Mouse (Mus musculus) heart, adult 8-10 months (tissue): Measurements from ENCODE around the gene Ate1. TPM values are rescaled to one million over a fixed set of nuclear protein-coding genes. Genes with fewer than 3 reads are reported as not detected.
"Not testable (repeated sequence)": the region's sequence is repeated elsewhere in the genome, so short reads cannot be mapped to it uniquely, and the experiment has no call there.

Experiments
- DNase-seq: peaks from one replicate; pipeline ENCODE4 v3.0.0; 2022; ENCODE audit warnings: low spot score
- total RNA-seq, 4 experiments: library from RNA; stranded (reverse); gene quantifications; 2 replicates each; pipeline ENCODE4 v1.2.4; 2022

Ate1 gene
- total RNA-seq, 4 experiments from 2014 or later: 31.2 to 46.0 (median 36.4) TPM

DNA sequence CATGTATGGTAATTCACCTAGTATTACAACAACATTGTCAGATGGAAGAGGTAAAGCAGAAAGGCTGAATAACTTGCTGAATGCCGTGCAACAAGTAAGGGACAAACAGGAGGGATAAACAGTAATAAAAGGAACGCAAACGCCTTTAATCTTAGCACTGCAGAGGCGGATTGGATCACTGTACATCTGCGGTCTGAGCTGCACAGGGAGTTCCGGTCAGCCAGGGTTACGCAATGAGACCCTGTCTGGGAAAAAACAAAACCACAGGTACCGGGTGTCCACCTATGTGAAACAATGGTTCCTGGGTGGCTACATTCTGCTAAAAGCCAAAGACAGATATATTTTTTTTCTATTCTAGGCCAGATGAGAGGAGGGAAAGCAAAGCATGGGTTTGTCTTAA is 3.3 kb upstream of the Ate1 start:
- no peak for DNase-seq

DNA sequence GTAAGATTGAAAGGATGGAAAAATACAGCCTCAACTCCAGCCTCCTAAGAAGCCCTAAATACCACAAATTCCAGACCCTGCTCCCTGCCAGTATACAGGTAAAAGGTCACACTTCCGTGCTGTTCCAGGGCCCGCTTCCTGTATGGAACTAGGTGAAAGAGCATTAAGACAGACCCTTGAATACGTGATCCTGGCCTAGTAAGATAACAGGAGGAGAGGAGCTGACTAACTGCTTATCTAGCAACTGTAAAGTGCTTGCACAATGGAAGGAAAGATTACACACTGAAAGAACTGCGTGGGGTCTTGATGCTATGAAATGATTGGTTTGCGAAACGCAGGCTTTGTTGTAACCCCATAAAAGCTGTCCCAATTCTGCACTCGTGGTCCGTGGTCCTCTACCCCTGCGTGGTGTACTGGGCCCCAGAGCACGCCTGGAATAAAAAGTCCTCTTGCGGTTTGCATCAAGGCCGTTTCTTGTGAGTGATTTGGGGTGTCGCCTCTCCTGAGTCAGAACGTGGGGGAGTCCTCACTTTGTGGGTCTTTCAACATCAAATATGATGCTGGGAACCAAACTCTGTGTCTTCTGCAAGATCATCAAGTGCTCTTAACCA is 748 bp upstream of the Ate1 start:
- DNase-seq: no peak

DNA sequence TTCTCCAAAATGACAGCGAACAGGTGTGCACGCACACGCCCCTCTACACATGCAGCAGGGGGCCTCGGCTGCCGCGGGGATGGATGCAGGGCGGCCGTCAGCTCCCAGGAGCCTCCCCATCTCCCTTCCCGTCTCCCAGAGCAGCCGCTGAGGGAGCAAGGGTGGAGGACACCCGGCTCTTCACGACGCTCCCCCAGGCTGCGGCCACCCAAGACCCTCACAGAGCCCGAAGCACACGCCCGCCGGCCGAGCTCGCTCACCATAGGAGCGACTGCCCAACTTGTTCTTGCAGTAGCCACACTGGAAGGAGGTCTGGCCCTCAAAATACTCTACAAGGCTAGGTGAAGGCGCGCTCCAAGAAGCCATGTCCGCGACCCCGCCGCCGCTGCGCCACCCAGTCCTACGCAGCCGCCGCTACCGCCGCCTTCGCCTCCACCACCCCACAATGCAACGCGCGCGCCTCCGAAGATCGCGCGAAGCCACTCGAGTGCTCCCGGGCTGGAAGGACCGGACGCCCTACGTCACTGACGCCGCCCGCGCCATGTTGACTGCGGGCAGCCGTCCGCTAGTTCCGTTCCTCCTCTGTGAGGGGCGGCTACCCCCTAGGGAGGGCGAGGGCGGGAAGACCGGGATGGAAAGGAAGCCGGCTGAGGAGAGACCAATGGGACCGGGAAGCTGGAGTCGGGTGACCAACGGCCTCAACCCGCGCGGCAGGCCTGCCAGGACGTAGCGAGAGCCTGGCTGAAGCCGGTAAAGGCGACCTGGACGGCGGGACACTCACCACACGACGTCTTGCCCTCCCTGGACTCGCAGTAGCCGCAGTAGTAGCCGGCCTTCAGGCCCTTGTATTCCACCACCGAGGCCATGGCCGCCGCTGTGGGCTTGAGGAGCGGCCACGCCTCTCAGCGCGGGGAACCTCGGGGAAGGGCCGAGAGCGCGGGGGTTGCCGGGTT is 797 bp downstream of the Ate1 start:
- DNase-seq: peak; percentile 96

DNA sequence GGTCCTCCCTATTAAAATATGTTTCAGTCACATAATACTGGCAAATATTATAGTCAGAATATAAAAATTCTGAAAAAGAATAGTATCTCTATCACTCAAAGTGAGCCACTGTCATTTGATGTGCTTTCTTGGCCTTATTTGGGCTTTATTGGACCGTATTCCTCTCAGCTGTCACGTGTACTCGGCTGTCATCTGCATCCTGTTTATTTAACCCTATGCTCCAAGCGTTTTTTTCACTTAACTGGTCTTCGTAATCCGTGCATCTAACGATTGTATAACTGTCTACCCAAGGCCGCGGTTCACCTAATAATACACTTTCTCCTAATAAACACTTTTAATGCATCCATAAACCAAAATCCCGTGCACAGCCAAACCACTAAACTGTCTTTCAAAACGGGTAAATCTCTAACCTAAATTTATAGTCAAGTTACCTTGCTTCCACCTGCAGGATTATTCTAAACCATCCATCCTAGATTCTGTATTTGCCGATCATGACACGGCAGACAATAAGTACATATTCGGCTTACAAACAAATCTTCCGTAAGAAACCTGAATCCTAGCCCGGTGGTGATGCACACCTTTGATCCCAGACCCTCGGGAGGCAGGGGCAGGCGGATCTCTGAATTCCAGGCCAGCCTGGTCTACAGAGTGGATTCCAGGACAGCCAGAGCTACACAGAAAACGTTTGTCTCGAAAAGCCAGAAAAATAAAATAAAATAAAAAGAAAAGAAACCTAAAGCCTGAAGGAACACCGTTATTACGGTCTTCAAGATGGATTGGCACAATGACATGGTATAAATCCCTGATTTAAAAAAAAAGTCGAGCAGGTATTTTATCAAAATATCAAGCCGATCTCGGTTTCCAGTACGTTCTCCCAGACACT is 1.7 kb downstream of the Ate1 start:
- peak; percentile 32 for DNase-seq

DNA sequence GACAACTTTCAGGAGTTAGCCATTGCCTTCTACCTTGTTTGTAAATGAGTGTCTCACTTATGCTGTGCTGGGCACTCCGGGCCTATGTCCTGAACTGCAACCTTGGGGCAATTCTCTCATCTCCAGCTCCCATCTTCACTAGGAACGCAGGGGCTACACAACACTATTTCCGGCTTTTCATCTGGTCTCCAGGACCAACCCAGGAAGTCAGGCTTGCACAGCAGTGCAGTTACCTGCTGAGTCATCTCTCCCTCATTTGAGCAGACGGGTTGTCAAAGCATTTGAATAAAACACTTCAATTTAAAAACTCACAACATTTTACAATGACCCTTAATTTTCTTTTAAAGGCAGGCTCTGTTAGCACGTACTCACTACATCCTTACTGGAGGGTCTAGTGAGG is 9.9 kb downstream of the Ate1 start:
- DNase-seq: no peak

DNA sequence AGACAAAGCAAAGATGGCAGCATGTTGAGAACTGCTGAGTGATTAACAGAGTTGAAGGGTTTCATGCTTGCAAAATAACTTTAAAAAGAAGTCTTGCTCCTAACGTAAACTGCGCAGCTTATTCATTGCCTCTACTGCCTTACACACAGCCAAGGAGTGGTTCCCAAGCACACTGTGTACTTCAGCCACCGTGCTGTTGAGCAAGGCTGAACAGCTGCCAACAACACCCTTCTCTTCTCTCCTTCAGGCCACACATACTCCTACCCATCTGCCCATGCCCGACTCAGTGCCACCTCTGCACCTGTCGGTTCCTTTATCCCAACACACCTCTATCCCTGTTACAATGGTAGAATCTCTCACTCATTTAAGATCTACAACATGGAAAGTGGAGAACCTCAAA is 17.2 kb downstream of the Ate1 start:
- DNase-seq: no peak

DNA sequence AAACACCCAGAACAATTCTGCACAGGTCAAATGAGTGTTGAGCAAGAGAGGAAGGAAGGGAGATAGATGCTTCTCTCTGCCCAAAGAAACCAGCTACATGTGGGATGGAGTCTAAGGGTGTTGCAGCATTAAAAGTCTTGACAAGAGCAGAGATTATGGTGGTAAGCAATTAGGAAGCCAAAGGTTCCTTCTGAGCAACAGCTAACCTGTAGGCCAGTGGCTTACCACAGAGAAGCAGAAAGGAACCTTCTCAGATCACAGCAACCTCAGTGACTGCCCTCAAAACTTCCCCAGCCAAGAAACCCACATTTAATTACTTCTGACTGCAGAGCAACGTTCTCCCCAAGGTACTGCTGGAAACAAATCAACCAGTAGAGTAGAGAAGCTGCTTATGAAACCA is 18.7 kb downstream of the Ate1 start:
- DNase-seq: no peak

DNA sequence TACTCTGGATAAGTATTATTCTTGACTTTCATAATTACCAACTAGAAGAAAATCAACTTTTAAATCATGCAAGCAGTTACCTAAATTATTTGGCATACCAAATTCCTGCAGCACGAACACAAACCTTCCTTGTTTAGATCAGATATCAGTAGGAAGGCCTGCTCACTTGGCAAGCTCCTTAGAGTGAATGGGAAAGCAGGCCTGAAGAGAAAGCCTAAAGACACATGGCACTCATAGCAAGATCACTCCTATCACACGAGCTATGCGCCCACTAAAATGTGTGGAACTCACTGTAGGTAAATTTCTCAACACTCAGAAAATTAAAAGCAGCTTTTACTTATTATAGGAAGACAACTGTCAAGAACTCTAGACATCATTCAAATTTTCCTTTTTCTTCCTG is 26.8 kb downstream of the Ate1 start:
- DNase-seq: no peak

DNA sequence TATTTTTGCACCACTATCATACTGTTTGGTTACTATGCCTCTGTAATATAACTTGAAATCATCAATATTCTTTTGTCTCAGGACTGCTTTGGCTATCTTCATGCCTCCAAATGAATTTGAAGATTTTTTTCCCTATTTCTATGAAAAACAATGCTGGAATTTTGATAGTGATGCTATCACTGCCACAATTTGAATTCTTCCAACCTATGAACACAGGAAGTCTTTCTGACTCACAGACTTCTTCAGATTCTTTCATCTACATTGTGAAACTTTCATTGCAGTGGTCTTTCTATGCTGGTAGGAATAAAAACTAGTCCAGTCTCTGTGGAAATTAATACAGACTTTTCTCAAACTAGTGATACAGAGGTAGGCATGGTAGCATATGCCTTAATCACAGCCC is 28.1 kb downstream of the Ate1 start:
- no peak for DNase-seq

DNA sequence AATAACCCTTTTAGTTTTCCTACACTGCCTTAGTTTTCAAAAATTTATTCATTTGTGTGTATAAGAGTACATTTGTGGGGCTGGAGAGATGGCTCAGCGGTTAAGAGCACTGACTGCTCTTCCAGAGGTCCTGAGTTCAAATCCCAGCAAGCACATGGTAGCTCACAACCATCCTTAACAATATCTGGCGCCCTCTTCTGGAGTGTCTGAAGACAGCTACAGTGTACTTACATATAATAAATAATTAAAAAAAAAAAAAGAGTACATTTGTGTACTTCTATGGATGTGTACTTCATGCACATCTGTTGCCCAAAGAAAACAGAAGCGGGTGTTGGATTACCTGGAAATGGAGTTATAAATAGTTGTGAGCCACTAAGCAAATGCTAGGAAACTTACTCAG is 41.2 kb downstream of the Ate1 start:
- DNase-seq: not testable (repeated sequence)

DNA sequence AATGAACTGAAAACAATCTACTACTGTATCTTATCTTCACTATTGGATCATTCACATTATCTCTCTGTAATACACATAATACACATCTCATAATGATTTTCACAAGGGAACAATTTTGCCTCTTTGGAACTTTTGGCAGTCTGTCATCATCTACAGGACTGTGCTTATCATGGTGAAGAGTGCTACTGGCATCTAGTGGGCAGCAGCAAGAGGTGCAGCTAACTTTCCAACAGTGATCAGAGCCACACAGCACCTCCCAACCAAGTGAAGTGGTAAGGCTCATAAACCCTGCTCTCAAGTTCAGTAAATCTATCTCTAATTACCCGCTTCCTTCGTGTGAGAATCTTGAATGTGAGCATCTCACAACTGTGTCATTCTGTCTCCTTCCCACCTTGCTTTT is 44.2 kb downstream of the Ate1 start:
- peak; percentile 27 for DNase-seq

DNA sequence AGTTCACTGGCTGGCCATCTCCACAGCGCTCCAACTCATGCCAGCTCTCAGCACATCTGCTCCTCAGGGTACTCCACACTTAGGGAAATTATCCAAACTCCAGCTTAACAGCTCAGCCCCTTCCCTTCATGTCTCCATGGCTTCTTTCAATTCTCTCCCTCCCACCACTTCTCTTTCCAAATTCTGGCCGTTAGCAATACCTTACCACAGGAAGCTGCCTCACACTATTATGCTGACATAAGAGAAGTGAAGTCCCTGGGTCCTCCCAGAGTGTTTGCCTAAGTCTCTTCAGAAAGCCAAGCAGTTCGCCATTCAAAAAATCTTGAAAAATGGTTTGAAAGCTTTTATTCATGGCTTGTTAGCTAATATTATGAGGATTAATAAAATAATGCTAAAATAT is 46.3 kb downstream of the Ate1 start:
- no peak for DNase-seq

DNA sequence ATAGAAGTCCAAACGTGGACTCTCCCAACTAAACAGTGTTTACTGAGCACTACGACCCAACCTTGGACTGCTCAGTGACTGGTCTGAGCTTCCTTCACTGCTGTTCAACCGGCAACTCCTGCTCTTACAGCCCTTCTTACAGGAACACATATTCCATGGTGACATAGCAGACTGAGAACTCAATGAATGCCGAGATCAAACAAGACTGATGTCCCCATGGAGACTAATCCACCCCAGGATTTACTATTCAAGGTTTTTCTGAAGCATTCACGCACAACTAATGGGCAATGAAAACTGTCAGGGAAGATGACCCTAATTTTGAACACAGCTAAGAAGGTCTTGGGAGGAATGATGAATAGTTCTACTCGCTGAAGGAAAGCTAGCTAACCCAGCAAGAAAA is 47.5 kb downstream of the Ate1 start:
- no peak for DNase-seq

DNA sequence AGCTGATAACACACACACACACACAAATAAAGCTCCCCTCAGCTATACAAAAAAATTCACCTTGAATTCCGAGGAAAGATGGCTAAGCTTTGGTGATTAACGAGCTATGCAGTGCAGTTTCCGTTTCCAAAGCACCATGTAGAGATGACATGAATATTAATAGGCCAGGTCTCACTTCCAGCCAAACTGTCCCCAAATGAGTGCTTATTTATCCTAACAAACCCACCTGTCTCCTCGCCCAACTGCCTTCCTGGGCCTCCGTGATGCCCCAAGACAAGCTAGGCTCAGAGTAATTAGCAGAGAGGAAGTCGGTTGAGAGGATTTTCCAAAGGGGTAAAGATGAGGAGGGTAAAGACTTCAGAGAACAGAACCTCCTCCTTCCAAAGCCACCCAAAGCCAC is 49.1 kb downstream of the Ate1 start:
- no peak for DNase-seq

DNA sequence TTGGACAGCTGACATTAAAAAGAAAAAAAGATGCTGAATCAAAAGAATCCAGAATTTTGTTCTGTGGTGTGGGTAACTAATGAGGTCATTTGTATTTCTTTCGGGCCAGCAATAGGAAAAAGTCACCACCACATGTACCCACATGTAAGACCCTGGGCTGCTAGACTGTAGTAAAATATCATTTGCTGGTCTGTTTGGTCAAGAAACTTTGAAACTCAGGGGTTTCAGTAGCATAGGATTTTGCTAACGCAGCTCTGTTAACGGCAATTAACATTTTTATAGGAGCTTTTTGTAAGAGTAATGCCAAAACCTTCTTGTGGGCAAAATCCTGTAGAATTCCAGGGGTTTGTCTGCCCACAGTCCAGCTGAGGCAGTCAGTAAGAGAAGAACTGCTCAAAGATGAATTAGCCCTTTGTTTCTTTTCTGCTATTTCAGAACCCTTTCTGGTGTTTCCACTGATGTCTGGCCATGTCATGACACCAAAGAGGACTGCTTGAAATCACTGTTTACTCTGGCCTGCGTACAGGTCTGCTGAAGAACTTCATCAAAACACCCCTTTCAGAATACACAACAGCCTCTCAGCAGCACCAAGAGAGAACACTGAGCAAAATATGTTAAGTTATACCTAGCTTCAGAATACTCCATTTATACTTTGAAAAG is 64.5 kb downstream of the Ate1 start:
- DNase-seq: peak; percentile 9

DNA sequence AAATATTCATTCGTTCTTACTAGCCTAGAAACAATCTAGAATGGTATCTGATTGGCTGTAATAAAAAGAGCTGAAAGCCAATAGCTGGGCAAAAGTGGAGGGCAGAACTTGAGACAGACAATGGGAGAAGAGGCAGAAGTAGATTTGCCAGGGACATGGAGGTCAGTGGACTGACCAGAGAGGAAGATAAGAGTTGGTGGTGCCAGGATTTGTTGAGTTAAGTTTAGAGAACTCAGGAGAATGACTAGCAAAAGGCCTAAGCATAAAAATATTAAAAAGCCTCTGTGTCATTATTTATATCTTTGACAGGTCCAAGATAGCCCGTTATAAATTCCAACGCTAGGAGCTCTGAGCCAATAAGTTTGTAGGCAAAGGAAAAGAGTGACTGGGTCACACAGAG is 65.9 kb downstream of the Ate1 start:
- DNase-seq: no peak

DNA sequence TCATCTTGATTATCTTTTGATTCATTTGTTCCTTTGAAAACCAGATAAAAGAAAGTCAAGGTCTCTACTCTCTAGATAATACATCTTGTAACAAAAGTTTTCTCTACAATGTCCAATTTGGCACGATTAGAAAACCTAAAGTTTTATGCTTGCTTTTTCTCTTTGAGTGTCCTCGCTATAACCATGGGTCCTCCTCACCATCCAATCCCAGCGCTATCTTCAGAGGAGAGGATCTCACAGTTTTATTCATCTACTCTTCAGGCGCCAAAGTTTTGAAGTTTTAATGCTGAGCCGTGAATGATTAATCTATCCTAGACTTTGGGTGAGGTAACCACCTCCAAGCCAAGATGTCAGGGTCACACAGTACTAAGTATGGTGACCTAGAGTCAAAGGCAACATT is 84.4 kb downstream of the Ate1 start:
- DNase-seq: no peak

DNA sequence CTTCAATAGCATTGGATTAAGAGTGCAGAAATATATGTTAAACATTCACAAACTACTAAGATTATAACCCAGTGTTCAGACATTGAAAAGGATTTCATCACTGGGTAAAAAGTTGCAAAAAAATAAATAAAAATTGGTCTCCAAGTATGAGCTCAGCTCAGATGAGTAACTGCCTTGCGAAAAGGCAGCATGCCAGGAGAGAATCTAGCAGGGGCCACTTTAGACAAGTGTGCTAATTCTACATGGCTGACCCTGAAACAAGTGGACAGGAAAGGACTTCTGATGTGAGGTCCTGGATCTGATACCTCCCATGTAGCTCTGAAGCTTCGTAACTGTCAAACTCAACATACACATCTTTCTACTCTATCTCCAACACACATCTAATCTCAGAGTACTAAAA is 88.0 kb downstream of the Ate1 start:
- DNase-seq: peak; percentile 15

DNA sequence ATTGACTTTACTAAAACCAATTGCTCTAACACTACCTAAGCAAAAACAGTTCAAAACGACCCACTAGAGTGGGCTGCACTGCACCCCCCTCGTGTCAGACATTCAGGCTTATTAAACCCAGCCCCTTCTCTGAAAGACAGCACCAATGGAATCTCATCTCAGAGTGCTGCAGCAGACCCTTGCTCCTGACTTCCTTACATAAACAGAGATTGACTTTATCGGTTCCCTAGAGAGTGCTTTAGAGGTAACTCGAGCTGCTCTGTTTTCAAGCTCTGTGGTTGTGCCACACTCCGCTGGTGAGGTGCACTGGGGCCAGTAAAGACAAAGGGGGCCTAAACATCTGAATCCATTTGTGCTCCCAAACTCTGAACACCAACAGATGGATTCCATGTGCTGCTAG is 93.6 kb downstream of the Ate1 start:
- no peak for DNase-seq

DNA sequence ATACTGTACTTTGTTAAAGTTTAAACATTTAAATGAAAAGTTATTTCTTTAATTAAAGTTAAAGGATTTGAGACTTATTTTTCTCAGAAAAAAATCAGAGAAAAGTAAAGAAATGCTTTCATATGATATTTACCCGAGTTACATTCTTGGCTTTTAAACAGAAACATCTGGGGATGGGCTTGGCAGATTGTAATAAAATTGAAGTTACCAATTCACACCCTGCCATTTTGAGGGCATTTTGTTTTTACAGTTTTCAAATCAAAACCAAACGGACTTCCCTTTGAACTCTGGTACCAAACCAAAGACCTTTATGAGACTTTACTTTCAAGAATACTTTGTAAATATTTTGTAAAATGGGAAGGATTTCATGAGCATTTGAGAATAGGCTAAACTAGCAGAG is 94.2 kb downstream of the Ate1 start:
- DNase-seq: no peak

DNA sequence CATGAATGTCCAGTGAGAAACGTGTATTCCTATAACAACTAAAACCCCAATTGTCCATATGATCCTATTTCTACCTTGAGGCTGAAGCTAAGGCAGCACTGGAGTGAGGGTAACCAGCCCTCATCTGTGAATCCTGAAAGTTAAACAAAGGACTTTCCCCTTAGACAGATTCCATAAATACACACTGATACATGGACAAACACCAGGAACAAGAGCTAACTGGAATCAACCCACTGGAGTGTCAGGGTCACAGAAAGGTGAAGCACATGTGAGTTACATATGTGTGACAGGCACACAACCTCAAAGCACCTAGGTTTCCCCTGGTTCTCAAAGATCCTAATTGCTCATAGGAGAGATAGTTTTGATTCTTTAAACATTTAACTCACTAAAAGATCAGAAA is 100.2 kb downstream of the Ate1 start:
- DNase-seq: no peak

DNA sequence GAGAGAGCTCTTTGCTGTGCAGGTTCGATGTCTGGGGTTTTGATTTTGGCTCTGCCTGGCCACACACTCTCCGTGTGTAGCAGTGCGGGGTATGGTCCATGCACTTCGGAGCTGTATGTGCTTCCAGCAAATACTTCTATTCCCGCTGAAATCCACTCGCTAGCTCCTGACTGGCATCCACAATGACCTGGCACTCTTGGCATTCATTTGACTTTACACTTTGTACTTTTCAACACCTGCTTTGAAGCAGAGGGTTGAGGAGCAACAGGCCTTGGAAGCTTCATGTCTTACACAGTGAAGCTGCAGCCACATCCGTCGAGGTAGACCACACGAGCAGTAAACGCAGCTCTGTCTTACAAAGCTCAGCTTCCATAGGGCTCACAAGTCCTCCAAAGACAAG is 112.5 kb downstream of the Ate1 start:
- no peak for DNase-seq
